Mouse (Mus musculus): Measurements from ENCODE around the gene Mical3.

Gene Mical3

GRCm38 (mm10) chr6:120971797-120972590 is 158.8 kb downstream of the Mical3 start:
- peak in 1 of 2 experiments; percentile 46 for DNase-seq (ENCODE audit: low read depth in 1 of 2, low spot score in 2 of 2)

GRCm38 (mm10) chr6:120970939-120971796 is 159.6 kb downstream of the Mical3 start:
- no peak for DNase-seq (ENCODE audit: low read depth in 1 of 2, low spot score in 2 of 2)

- no peak for DNase-seq (ENCODE audit: low read depth in 1 of 2, low spot score in 2 of 2)
Measured at GRCm38 (mm10) chr6:120965814-120966213, 165.0 kb downstream of the Mical3 start.

- no peak for DNase-seq (ENCODE audit: low read depth in 1 of 2, low spot score in 2 of 2)
Measured at GRCm38 (mm10) chr6:120964179-120964578, 166.6 kb downstream of the Mical3 start.

GRCm38 (mm10) chr6:120960338-120961030 is 170.3 kb downstream of the Mical3 start:
- no peak for DNase-seq (ENCODE audit: low read depth in 1 of 2, low spot score in 2 of 2)

- no peak for DNase-seq (ENCODE audit: low read depth in 1 of 2, low spot score in 2 of 2)
Measured at GRCm38 (mm10) chr6:120957331-120957730, 173.5 kb downstream of the Mical3 start.

GRCm38 (mm10) chr6:120956259-120957161 is 174.3 kb downstream of the Mical3 start:
- DNase-seq (ENCODE audit: low read depth in 1 of 2, low spot score in 2 of 2): peak; percentile 27 to 40

GRCm38 (mm10) chr6:120955215-120955614 is 175.6 kb downstream of the Mical3 start:
- peak; percentile 38 to 49 for DNase-seq (ENCODE audit: low read depth in 1 of 2, low spot score in 2 of 2)

- peak in 1 of 2 experiments; percentile 27 for DNase-seq (ENCODE audit: low read depth in 1 of 2, low spot score in 2 of 2)
Measured at GRCm38 (mm10) chr6:120954241-120954640, 176.6 kb downstream of the Mical3 start.

- DNase-seq (ENCODE audit: low read depth in 1 of 2, low spot score in 2 of 2): no peak
Measured at GRCm38 (mm10) chr6:120952475-120952874, 178.3 kb downstream of the Mical3 start.

- DNase-seq (ENCODE audit: low read depth in 1 of 2, low spot score in 2 of 2): no peak
Measured at GRCm38 (mm10) chr6:120951311-120951710, 179.5 kb downstream of the Mical3 start.

GRCm38 (mm10) chr6:120945510-120945909 is 185.3 kb downstream of the Mical3 start:
- DNase-seq (ENCODE audit: low read depth in 1 of 2, low spot score in 2 of 2): no peak

GRCm38 (mm10) chr6:120943964-120944363 is 186.8 kb downstream of the Mical3 start:
- no peak for DNase-seq (ENCODE audit: low read depth in 1 of 2, low spot score in 2 of 2)

GRCm38 (mm10) chr6:120943551-120943950 is 187.2 kb downstream of the Mical3 start:
- DNase-seq (ENCODE audit: low read depth in 1 of 2, low spot score in 2 of 2): no peak

GRCm38 (mm10) chr6:120943079-120943478 is 187.7 kb downstream of the Mical3 start:
- DNase-seq (ENCODE audit: low read depth in 1 of 2, low spot score in 2 of 2): no peak

- no peak for DNase-seq (ENCODE audit: low read depth in 1 of 2, low spot score in 2 of 2)
Measured at GRCm38 (mm10) chr6:120941575-120941974, 189.2 kb downstream of the Mical3 start.

GRCm38 (mm10) chr6:120941084-120941481 is 189.7 kb downstream of the Mical3 start:
- DNase-seq (ENCODE audit: low read depth in 1 of 2, low spot score in 2 of 2): no peak

GRCm38 (mm10) chr6:120940446-120941083 is 190.2 kb downstream of the Mical3 start:
- no peak for DNase-seq (ENCODE audit: low read depth in 1 of 2, low spot score in 2 of 2)

GRCm38 (mm10) chr6:120939783-120940182 is 191.0 kb downstream of the Mical3 start:
- no peak for DNase-seq (ENCODE audit: low read depth in 1 of 2, low spot score in 2 of 2)

Measured in monocyte, adult 2 months (primary cell).